ENCODE assay signal across 19 mouse cellular contexts in the genomic region with DNA sequence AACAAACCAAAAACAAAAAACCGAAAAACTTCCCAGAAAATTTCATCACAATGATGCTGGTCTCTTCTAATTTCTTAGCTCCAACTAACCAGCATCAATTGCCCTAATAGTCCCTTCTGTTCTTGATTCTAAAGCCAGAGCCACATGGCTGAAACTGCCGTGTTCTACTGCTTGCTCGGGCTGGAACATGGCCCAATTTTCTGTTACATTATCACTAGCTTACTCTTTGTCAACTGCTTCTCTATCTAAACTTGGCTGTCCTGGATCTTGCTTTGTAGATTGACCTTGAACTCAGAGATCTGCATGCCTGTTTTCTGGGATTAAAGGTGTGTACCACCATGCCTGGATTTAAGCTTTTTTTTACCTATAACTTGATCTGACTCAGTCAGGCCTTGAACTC.
"Had no signal": no experiment of that assay in that cellular context is flagged by ENCODE, and none has a peak within 500 bp of the region (broad histone marks: within the 10 kb centered on the region; RNA-seq: fewer than 3 reads in every experiment).

No protein-coding gene starts in this region.

- DNase-seq: kidney, adult 11 months; layer of hippocampus, postnatal 36 days; lung, adult 18-20 months; lung, postnatal 10 days; lung, postnatal 36 days; retina, postnatal 1 day; right cerebral cortex, postnatal 25 days; spleen, adult 18-20 months; thymus, postnatal 25 days had no signal

- H3K9me3 ChIP-seq: intestine, embryonic 15.5 days; lung, embryonic 15.5 days; midbrain, embryonic 13.5 days; neural tube, embryonic 13.5 days; stomach, embryonic 15.5 days had no signal

- H3K4me1 ChIP-seq: intestine, embryonic 15.5 days; midbrain, embryonic 13.5 days; stomach, embryonic 15.5 days had no signal

- H3K36me3 ChIP-seq: intestine, embryonic 15.5 days; lung, embryonic 15.5 days; midbrain, embryonic 13.5 days; neural tube, embryonic 13.5 days; stomach, embryonic 15.5 days had no signal

- H3K4me3 ChIP-seq: intestine, embryonic 15.5 days; left cerebral cortex, adult 2 months; lung, embryonic 15.5 days; midbrain, embryonic 13.5 days; myocyte; neural tube, embryonic 13.5 days; stomach, embryonic 15.5 days had no signal

- H3K9ac ChIP-seq: intestine, embryonic 15.5 days; liver, embryonic 14.5 days; lung, embryonic 15.5 days; midbrain, embryonic 13.5 days; neural tube, embryonic 13.5 days; stomach, embryonic 15.5 days had no signal

- H3K27me3 ChIP-seq: intestine, embryonic 15.5 days; lung, embryonic 15.5 days; midbrain, embryonic 13.5 days; neural tube, embryonic 13.5 days; stomach, embryonic 15.5 days had no signal

- H3K27ac ChIP-seq: intestine, embryonic 15.5 days; left cerebral cortex, adult 2 months; liver, embryonic 14.5 days; lung, embryonic 15.5 days; midbrain, embryonic 13.5 days; neural tube, embryonic 13.5 days; stomach, embryonic 15.5 days had no signal

- ATAC-seq: intestine, embryonic 15.5 days; midbrain, embryonic 13.5 days; midbrain, embryonic 16.5 days had no signal

- H3K4me2 ChIP-seq: intestine, embryonic 15.5 days; liver, embryonic 11.5 days; lung, embryonic 15.5 days; midbrain, embryonic 13.5 days; neural tube, embryonic 13.5 days; stomach, embryonic 15.5 days had no signal
